Mouse (Mus musculus): ENCODE results near the gene Dnajb1. TPM values are rescaled to one million over a fixed set of nuclear protein-coding genes. Genes with fewer than 3 reads are reported as not detected.
A peak's percentile ranks its signal among the peaks of the same experiment; 100 is the strongest.

Gene Dnajb1
- polyA plus RNA-seq, 1 experiment from 2014 or later = 71.5 TPM

GRCm38 (mm10) chr8:83656043-83656442 lies 48.0 kb downstream of the Dnajb1 start:
- DNase-seq (ENCODE audit: low spot score) = no peak
- H3K27me3 ChIP-seq (ENCODE audit: insufficient read depth, poor library complexity, severe bottlenecking) = no peaks in the 10 kb centered on the region
- H3K9me3 ChIP-seq = no peaks in the 10 kb centered on the region
- H3K36me3 ChIP-seq = peaks cover 24% of the 10 kb centered on the region
- 87% methylated on average over 9 of the region's 9 CpGs for WGBS
- H3K4me3 ChIP-seq = no peak overlapping the region
- peaks cover 43% of the 10 kb centered on the region for H3K4me1 ChIP-seq
- no peak overlapping the region for H3K27ac ChIP-seq

DNA sequence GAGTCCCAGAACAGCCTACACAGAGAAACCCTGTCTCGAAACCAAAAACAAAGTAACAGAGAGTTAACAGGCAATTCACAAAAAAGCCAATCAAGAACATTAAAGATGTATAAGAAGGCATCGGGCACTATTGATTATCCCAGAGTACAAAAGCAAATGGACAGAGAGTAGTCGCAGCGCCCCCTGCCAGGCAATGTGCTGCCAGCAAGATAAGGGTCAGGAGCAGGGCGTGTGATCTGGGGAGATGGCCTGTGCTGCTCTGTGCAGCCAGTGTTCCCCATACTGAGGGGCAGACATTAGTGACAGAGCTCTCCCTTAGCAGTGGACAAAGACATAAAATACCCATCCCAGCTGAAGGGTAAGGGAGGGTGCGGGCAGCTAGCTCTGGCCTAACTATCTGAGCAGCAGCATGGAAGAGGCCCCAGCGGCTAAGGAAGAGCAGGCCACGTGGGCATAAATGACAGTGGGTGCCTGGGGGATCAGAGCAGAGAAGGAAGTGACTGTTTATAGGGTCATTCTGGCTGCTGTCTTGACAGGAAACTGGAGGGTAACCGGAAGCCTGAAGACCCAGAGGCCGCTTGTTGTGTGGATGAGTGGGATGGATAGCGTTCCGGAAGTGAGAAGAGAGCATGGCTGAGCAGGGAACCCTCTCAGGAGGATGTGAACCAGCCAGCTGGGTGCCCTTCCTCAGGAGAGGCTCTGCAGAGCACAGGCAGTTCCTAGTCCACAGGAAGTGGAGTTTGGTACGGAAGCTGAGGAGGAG lies 48.7 kb downstream of the Dnajb1 start:
- Histone ChIP-seq H3K36me3 (peaks cover 24% of the 10 kb centered on the region), H3K4me1 (peaks cover 49% of the 10 kb centered on the region), H3K27me3 (ENCODE audit: insufficient read depth, poor library complexity, severe bottlenecking) (no peaks in the 10 kb centered on the region), H3K4me3 (no peak overlapping the region), H3K27ac (no peak overlapping the region), H3K9me3 (no peaks in the 10 kb centered on the region)
- 67% methylated on average over 13 of the region's 13 CpGs for WGBS
- DNase-seq (ENCODE audit: low spot score) = no peak

- peaks cover 46% of the 10 kb centered on the region for H3K4me1 ChIP-seq
- H3K4me3 ChIP-seq = peak overlapping the region; percentile 42
- H3K9me3 ChIP-seq = no peaks in the 10 kb centered on the region
- no peaks in the 10 kb centered on the region for H3K27me3 ChIP-seq (ENCODE audit: insufficient read depth, poor library complexity, severe bottlenecking)
- 9% methylated on average over 8 of the region's 8 CpGs for WGBS
- peak overlapping the region; percentile 67 for H3K27ac ChIP-seq
- no peak for DNase-seq (ENCODE audit: low spot score)
- peaks cover 35% of the 10 kb centered on the region for H3K36me3 ChIP-seq
Observed at GRCm38 (mm10) chr8:83660545-83660944, 52.6 kb downstream of the Dnajb1 start.

- DNase-seq (ENCODE audit: low spot score) = no peak
- Histone ChIP-seq H3K4me3 (peak overlapping the region; percentile 42), H3K27ac (peak overlapping the region; percentile 67), H3K36me3 (peaks cover 35% of the 10 kb centered on the region), H3K27me3 (ENCODE audit: insufficient read depth, poor library complexity, severe bottlenecking) (no peaks in the 10 kb centered on the region), H3K9me3 (no peaks in the 10 kb centered on the region), H3K4me1 (peaks cover 50% of the 10 kb centered on the region)
- WGBS = 13% methylated on average over 22 of the region's 22 CpGs
Observed at GRCm38 (mm10) chr8:83660995-83661680, 53.1 kb downstream of the Dnajb1 start.

Other genes with a start within 250 kb of the Dnajb1 start
- 0.14 and 0.41 TPM in 2 replicates for gene Clgn, start 218.3 kb upstream of the Dnajb1 start, polyA plus RNA-seq (2016; fragmentation: Nextera tagmentation; extraction: Ambion mirVana)
- 74.7 and 83.7 TPM in 2 replicates for gene Scoc, start 149.8 kb upstream of the Dnajb1 start, polyA plus RNA-seq (2016; fragmentation: Nextera tagmentation; extraction: Ambion mirVana)
- not detected in 2 replicates for gene Olfr370, start 72.4 kb upstream of the Dnajb1 start, polyA plus RNA-seq (2016; fragmentation: Nextera tagmentation; extraction: Ambion mirVana)
- gene Ndufb7, start 41.5 kb upstream of the Dnajb1 start, polyA plus RNA-seq (2016; fragmentation: Nextera tagmentation; extraction: Ambion mirVana) = 479 and 560 TPM in 2 replicates
- 568 and 608 TPM in 2 replicates for gene Tecr, start 222 bp upstream of the Dnajb1 start, polyA plus RNA-seq (2016; fragmentation: Nextera tagmentation; extraction: Ambion mirVana)
- 204 and 214 TPM in 2 replicates for gene Gipc1, start 44.5 kb downstream of the Dnajb1 start, polyA plus RNA-seq (2016; fragmentation: Nextera tagmentation; extraction: Ambion mirVana)
- gene Ptger1, start 58.5 kb downstream of the Dnajb1 start, polyA plus RNA-seq (2016; fragmentation: Nextera tagmentation; extraction: Ambion mirVana) = 0.36 and 0.46 TPM in 2 replicates
- gene Pkn1, start 91.0 kb downstream of the Dnajb1 start, polyA plus RNA-seq (2016; fragmentation: Nextera tagmentation; extraction: Ambion mirVana) = 21.5 and 23.2 TPM in 2 replicates
- 221 and 253 TPM in 2 replicates for gene Ddx39, start 107.0 kb downstream of the Dnajb1 start, polyA plus RNA-seq (2016; fragmentation: Nextera tagmentation; extraction: Ambion mirVana)
- gene Adgre5, start 133.1 kb downstream of the Dnajb1 start, polyA plus RNA-seq (2016; fragmentation: Nextera tagmentation; extraction: Ambion mirVana) = 11.8 and 17.1 TPM in 2 replicates